Mouse (Mus musculus) granulocyte monocyte progenitor cell, adult 5-6 weeks (primary cell): ENCODE results near the gene Ska3. TPM values are rescaled to one million over a fixed set of nuclear protein-coding genes. Genes with fewer than 3 reads are reported as not detected.
"Not testable (repeated sequence)": the region's sequence is repeated elsewhere in the genome, so short reads cannot be mapped to it uniquely, and the experiment has no call there.

Experiments used
- ATAC-seq: replicated peaks from 2 replicates; pipeline ENCODE4 v1.8.0; 2016; ENCODE audit warnings: mild to moderate bottlenecking, moderate TSS enrichment, inconsistent platforms; ENCODE audit not compliant: poor library complexity, severe bottlenecking
- total RNA-seq, 2 experiments: library from RNA; stranded (forward) in 1 of 2; stranded (reverse) in 1 of 2; fragments of 200-712, 200-1000 nt in 1 of 2; fragments of >200 nt in 1 of 2; fragmentation: Nextera tagmentation in 1 of 2; gene quantifications; 2 replicates each; pipeline ENCODE4 v1.2.3; 2014 to 2017

Ska3 gene
- total RNA-seq (2014; fragmentation: Nextera tagmentation) (12.8 and 14.4 TPM in 2 replicates), total RNA-seq (2017) (25.7 and 31.0 TPM in 2 replicates)

GRCm38 (mm10) chr14:57825788-57826751 lies at the start of gene Ska3, which contains the start of gene Mrpl57:
Gene Ska3 (minus strand): TSS chr14:57826185.
Gene Mrpl57 (plus strand): TSS chr14:57826234.
- ATAC-seq = peak; percentile 85

GRCm38 (mm10) chr14:57866676-57867276 lies 40.8 kb upstream of the Ska3 start:
- ATAC-seq = no peak

GRCm38 (mm10) chr14:57865256-57865655 lies 39.3 kb upstream of the Ska3 start:
- ATAC-seq = no peak

GRCm38 (mm10) chr14:57863129-57863528 lies 37.1 kb upstream of the Ska3 start:
- ATAC-seq = no peak

GRCm38 (mm10) chr14:57861987-57862412 lies 36.0 kb upstream of the Ska3 start:
- ATAC-seq = no peak

GRCm38 (mm10) chr14:57859520-57859919 lies 33.5 kb upstream of the Ska3 start:
- ATAC-seq = no peak

GRCm38 (mm10) chr14:57858601-57859000 lies 32.6 kb upstream of the Ska3 start:
- no peak for ATAC-seq

- ATAC-seq = not testable (repeated sequence)
These were observed 30.1 kb upstream of the Ska3 start for GRCm38 (mm10) chr14:57856037-57856436.

- ATAC-seq = no peak
These were observed 27.0 kb upstream of the Ska3 start for GRCm38 (mm10) chr14:57852961-57853360.

GRCm38 (mm10) chr14:57850330-57850729 lies 24.3 kb upstream of the Ska3 start:
- ATAC-seq = no peak

GRCm38 (mm10) chr14:57848646-57849045 lies 22.7 kb upstream of the Ska3 start:
- ATAC-seq = no peak

- not testable (repeated sequence) for ATAC-seq
These were observed 22.1 kb upstream of the Ska3 start for GRCm38 (mm10) chr14:57848061-57848460.

- no peak for ATAC-seq
These were observed 18.6 kb upstream of the Ska3 start for GRCm38 (mm10) chr14:57844535-57844934.

- no peak for ATAC-seq
These were observed 9.2 kb upstream of the Ska3 start for GRCm38 (mm10) chr14:57835157-57835556.

- no peak for ATAC-seq
These were observed 7.5 kb upstream of the Ska3 start for GRCm38 (mm10) chr14:57833526-57833925.

- peak; percentile 12; the same call in 1 of the 2 replicates for ATAC-seq
These were observed 1.3 kb upstream of the Ska3 start for GRCm38 (mm10) chr14:57827284-57827683.

- no peak for ATAC-seq
These were observed 5.1 kb downstream of the Ska3 start for GRCm38 (mm10) chr14:57820839-57821238.

GRCm38 (mm10) chr14:57811844-57812243 lies 14.1 kb downstream of the Ska3 start:
- no peak for ATAC-seq

- no peak for ATAC-seq
These were observed 15.1 kb downstream of the Ska3 start for GRCm38 (mm10) chr14:57810886-57811285.

- ATAC-seq = peak; percentile 95
These were observed 17.4 kb downstream of the Ska3 start for GRCm38 (mm10) chr14:57808558-57808957.

GRCm38 (mm10) chr14:57803731-57804130 lies 22.3 kb downstream of the Ska3 start:
- no peak for ATAC-seq
